Mouse (Mus musculus): ENCODE data around the gene Scarf1.

Gene Scarf1

DNA sequence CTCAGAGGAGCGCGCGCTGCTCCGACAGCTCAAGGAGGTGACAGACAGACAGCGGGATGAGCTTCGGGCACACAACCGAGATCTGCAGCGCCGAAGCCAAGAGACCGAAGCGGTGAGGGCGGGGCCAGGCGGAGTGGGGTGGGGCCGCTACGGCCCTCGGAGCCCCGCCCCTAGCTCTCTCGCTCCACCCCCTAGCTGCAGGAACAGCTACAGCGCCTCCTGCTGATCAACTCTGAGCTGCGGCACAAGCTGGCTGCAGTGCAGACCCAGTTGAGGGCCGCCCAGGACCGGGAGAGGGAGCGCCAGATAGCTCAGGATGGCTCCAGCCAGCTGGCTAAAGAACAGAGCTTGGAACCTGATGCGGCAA lies 2.7 kb upstream of the Scarf1 start:
- in situ Hi-C loops (cut with MboI, MseI): no loop called here

DNA sequence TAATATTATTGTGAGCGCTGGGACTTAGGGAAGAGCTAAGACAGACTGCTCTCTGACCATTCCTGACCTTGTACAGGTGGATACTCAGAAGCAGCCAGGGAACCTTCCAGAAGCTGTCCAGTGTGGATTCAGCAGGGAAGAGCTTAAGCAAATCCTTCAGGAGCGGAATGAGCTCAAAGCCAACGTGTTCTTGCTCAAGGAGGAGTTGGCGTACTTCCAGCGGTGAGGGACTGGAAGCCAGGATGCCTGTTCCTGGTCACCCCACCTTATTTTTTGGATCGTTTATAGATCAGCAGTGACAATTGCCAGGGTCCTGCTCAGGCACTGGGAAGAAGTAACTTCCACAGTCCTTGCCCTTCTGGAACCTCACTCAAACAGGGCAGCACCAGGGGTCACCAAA lies 2.1 kb upstream of the Scarf1 start:
- in situ Hi-C loops (cut with MboI, MseI): no loop called here

DNA sequence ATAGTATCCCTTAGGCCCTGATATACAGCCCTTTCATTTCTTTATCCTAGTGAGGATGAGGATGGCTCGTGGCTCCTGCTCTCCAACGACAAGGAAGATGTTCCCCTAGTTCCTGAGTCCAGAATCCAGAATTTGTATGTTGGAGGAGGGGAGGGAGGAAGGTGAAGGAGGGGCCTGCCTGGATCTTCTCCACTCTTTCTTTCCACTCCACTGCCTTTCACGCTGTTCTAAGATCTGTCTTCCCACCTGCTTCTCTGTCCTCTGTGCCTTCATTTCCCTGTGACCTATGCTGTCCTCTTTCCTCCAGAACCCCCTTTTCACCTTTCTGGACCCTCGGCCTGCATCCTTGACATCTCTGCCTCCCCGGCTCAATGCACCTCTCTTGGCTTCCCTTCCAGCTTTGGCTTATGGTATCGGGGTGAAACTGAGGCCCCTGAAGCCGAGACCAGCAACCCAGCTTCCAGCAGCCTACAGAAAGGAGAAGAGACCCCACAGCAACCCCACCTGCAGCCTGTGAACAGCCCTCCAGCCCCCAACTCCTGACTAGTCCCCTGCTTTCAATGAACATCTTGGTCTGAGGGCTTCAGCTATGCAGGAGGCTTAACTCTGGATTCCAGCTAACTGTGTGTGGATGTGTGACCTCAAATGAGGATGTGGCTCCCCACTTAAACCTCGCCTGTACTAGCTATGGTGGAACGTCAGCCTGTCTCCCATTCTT lies 880 bp upstream of the Scarf1 start:
- in situ Hi-C loops (cut with MboI, MseI): no loop called here

DNA sequence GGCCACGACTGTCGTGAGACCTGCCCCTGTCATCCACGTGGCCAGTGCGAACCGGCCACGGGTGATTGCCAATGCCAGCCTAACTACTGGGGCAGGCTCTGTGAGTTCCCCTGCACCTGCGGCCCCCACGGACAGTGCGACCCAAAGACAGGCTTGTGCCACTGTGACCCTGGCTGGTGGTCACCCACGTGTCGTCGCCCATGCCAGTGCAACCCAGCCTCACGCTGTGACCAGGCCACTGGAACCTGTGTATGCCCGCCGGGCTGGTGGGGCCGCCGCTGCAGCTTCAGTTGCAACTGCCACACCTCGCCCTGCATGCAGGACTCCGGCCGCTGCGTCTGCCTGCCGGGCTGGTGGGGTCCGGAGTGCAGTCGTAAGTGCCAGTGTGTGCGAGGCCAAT lies 1.8 kb downstream of the Scarf1 start:
- in situ Hi-C loops (cut with MboI, MseI): no loop called here

DNA sequence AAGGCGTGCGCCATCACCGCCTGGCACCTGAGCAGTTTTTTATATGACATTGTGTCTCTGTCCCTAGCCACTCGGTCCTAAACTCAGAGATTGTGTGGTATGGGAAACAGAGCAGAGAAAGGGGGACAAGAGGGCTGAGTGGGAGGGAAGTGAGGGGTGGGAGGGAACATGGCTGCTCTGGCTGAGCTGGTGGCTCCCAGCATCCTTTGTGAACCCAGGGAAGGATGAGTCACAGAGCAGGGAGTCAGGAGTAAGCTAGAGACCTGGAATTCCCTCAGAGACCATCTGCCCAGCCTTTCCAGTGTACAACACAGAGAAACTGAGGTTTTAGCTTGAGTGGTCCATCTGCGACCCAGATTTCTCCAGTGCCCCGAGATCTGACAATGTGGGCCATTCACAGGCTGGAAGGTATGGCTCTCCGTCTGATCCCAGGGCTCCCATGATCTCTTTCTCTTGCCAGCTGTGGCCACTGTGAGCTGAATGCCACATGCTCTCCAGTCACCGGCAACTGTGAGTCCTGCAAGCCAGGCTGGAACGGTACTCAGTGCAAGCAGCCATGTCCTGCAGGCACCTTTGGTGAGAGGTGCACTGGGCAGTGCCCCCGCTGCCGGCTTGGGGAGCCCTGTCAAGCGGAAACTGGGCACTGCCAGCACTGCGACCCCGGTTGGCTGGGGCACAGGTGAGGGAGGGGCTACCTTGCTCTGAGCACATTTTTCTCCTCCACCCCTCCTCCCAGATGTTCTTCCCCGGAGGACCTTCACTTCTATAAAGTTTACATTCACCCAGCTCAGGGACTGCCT lies 6.7 kb downstream of the Scarf1 start:
- in situ Hi-C loops (cut with MboI, MseI): no loop called here

DNA sequence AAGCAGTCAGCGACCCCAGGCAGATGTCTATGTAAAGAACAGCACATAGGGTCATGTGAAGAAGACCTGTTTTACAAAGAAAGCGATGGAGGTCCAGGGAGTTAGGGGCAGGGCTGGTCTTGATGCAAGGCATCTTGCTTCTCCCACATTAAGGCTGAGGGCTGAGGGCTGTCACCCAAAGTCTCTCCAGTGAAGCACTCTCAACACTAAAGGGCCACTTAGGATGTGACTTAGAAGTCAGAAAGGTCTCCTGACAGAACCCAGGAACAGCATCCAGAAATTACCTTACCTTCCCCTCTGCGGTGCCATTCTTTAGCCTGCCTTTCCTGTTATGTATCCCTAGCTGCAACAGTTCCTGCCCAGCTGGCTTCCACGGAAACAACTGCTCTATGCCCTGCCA lies 8.3 kb downstream of the Scarf1 start:
- in situ Hi-C loops (cut with MboI, MseI): no loop called here

DNA sequence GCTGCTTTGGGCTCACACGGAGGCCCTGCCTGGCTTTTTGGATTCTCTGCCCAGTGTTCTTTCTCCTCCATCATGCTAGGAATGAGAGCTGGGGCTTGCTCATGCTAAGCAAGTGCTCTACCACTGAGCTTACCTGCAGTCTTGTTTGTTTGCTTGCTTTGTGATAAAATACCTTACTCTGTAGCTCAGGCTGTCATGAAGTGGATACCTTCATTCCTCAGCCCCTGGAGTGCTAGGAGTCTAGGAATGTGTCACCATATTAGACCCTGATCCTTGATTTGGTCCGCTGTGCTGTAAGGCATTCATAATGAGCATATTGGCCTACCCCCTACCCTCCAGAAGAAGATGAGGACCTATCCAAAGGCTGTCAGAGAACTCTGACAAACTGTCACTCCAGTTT lies 9.5 kb downstream of the Scarf1 start:
- in situ Hi-C loops (cut with MboI, MseI): no loop called here

DNA sequence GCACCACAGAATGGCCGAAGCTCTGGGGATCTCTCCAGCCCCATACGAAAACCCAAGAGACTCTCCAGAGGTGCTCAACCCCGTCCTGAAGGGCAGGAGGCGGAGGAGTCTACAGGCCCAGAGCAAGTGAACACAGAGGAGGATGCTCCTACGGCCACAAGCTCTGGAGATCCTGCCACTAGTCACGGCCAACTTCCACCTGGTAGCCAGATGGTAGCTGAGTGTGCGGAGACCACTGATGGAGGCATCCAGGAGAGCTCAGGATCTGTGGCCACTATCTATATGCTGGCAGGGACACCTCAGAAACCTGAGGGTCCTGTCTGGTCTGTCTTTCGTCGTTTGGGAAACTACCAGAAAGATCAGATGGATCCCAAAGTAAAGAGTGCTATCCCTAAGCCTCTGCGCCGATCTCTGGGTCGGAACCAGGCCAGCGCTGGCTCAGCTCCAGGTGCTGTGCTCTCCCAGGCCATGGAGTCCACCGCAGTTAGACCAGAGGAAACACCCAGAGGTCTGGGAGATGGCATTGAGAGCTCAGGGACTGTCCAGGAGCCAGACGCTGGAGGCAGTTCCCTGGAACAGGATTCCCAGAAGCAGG lies 12.3 kb downstream of the Scarf1 start:
- in situ Hi-C loops (cut with MboI, MseI): loop anchor here in 1 of 2 experiments (5.0 kb wide), 1 partner anchor 47 kb away; no protein-coding TSS in a partner anchor

DNA sequence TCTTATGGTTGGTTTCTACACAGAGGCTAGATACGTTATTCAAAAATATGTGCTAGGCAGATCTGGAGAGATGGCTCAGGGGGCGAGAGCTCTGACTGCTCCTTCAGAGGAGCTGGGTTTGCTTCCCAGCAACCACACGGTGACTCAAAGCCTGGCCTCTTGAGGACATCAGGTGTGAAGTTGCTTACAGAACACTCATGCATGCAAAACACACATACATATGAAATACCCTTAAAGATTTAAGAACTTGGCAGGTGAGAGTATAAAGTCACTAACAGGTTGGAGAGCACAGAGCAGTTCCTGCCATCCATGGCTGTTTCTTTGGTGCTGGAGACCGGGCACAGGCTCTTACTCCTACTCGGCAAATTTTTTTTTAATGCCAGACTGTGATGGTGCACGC lies 13.6 kb downstream of the Scarf1 start:
- in situ Hi-C loops (cut with MboI, MseI): loop anchor here in 1 of 2 experiments (5.0 kb wide), 1 partner anchor 45 kb away; no protein-coding TSS in a partner anchor

DNA sequence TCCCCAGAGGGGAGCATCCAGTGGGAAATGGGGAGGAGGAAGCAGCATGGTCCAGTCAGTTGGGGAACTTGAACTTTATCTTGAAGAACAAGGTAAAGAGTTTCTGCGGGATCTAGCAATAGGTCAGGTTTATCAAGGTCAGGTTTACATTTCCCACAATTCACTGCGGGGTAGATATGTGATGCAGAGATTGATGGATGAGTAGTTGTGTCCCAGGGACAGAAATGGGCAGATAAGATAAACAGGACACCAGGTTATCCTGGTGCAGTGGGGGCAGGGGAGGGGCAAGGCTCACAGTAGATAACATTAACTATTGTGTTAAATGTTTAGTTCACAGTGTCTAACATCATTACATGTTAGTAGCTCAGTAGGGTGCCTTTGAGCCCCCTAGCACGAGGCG lies 16.4 kb downstream of the Scarf1 start:
- in situ Hi-C loops (cut with MboI, MseI): loop anchor here (5.0 kb wide), 1 partner anchor 43 kb away; no protein-coding TSS in a partner anchor

DNA sequence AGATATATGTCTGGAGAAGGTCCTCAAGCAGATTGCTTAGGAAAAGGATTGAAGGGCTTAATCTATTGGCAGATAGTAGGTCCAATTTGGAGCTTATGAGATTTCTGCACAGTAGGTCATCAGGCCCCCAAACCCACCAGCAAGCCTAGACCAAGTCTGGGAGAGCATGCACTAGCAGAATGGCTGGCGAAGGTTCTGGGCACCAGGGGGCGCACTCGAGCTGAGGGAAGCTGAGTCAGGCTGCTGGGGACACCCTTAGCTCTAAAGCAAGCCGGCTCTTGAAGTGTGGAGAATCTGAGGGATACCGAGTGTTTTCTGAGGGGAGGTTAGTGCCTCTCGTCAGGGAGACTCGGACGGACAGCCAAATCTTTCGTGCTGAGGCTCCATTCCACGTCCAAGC lies 17.0 kb downstream of the Scarf1 start:
- in situ Hi-C loops (cut with MboI, MseI): loop anchor here in 1 of 2 experiments (5.0 kb wide), 1 partner anchor 42 kb away; no protein-coding TSS in a partner anchor

DNA sequence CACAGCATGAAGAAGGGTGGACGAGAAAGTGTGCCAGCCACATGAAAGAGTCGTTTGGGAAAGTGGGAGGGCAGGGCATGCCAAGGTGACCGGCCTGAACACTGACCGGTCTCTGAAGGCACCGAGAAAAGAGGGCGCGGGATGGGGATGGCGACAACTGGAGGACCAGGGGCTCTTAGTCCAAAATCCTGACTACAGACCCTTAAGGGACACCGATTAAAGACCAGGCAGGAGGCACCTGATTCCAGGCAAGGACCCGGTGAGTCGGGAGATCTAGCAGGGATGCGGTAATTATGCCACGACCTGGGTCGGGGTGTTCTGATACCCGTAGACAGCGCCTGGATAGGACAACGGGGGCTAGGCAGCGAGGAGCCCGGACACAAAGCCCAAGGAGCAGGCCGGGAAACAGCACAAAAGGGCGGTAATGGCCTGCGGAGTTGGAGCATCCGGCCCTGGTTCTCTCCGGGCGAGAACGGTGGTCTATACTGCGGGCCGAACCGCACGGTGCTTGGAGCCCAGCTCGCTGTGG lies 17.6 kb downstream of the Scarf1 start:
- in situ Hi-C loops (cut with MboI, MseI): loop anchor here in 1 of 2 experiments (5.0 kb wide), 1 partner anchor 41 kb away; no protein-coding TSS in a partner anchor

DNA sequence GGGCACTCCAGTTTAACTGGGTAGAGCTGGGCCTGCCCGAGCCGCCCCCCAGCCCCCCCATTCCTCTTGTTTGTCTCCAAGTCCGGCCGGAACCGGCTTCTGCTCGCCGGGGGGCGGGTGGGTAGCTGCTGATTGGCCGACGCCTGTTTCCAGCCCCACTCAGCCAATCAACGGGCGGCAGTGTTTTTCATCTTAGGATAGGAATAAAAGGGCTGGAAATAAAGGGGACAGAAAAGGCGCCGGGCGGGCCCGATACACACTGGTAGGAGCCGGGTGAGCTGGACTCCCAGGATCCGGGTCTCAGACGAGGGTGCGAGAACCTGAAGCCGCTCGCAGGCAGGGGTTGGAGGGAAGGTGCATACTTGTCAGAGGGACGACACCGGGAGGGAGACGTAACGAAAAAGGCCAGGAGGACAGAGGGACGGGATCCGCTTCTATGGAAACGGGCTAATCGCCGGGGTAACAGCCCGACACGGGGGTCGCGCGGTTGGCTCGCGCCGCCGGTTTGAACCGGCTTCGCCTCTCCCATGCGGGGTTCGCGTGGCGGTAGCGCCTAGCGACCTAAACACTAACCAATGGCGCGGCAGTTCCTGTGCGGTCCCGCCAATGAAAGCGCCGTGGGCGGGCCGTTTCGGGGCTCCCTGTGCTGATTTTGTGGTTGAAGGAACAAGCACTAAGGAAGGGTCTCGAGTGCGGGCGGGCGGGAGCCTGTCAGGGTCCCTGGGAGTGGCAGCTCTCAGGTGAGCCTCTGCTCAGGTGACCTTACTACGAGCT lies 18.3 kb downstream of the Scarf1 start, which contains the start of gene Slc43a2:
Slc43a2 (plus strand) TSS at position 226 of the 774 bp plus-strand sequence.
- in situ Hi-C loops (cut with MboI, MseI): loop anchor here in 1 of 2 experiments (5.0 kb wide), 1 partner anchor 41 kb away; no protein-coding TSS in a partner anchor

DNA sequence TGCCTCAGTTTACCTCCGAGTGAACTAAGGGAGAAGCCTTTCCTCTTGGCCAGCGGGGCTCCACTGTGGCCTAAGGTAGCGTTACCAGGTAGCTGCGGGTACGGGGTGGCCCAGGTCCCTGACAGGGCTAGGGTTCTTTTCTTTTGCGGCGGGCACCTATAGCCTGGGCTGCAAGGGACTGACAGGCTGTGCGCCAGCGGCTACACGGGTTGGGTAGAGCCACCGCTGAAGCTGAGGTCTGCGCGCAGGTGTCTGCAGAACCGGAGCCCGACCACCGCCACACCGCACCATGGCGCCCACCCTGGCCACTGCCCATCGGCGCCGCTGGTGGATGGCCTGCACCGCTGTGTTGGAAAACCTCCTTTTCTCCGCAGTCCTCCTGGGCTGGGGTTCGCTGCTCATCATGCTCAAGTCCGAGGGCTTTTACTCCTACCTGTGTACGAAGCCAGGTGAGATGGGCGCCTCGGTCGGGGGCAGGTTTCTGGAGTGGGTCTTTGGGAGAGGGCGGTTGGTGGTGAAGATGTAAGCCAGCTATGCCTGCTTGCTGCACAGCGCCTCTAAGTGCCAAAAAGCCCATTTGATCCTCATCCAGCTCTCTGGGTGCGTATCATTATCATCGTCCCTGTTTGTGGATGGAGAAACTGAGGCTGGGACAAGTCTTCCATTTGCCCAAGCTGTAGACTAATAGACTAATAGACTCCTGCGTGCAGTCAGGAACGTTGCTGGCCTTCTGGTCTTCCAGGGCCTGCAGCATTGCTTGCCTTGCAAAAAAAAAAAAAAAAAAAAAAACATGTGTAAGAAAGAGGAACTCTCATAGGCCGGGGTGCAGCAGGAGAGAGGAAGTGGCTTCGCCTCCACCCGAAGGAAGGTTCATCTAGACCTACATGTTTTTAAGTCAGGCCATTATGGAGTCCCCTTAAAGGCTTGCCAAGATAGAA lies 19.3 kb downstream of the Scarf1 start:
- in situ Hi-C loops (cut with MboI, MseI): loop anchor here in 1 of 2 experiments (5.0 kb wide), 1 partner anchor 40 kb away; no protein-coding TSS in a partner anchor

DNA sequence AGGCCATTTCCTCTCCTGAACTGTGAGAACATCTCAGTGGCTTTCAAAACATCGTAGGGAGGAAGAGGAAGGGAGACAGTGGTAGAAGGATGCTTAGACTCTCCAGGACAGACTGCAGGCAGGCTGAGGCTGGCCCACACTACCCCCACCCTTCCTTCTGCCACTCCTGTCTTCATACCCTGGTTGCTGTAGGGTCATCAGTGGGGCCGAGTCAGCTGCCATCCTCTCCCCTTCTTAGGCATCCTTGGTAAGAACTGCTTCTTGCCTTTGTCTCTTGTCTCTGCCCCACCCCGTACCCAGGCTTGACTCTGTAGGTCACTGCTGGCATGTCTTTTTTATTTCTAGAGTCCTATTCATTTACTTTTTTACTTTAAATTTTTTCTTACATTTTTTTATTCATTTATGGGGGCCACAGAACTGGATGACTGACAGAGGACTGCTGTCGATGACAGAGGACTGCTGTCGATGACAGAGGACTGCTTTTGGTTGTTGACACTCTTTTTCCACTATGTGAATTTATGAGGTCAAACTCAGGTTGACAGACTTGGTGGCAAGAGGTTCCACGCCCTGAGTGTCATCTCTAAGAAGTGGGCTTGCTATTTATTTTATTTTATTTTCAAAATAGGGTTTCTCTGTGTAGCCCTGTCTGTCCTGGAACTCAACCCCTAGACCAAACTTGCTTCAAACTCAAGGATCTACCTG lies 20.1 kb downstream of the Scarf1 start:
- in situ Hi-C loops (cut with MboI, MseI): loop anchor here in 1 of 2 experiments (5.0 kb wide), 1 partner anchor 39 kb away; no protein-coding TSS in a partner anchor

DNA sequence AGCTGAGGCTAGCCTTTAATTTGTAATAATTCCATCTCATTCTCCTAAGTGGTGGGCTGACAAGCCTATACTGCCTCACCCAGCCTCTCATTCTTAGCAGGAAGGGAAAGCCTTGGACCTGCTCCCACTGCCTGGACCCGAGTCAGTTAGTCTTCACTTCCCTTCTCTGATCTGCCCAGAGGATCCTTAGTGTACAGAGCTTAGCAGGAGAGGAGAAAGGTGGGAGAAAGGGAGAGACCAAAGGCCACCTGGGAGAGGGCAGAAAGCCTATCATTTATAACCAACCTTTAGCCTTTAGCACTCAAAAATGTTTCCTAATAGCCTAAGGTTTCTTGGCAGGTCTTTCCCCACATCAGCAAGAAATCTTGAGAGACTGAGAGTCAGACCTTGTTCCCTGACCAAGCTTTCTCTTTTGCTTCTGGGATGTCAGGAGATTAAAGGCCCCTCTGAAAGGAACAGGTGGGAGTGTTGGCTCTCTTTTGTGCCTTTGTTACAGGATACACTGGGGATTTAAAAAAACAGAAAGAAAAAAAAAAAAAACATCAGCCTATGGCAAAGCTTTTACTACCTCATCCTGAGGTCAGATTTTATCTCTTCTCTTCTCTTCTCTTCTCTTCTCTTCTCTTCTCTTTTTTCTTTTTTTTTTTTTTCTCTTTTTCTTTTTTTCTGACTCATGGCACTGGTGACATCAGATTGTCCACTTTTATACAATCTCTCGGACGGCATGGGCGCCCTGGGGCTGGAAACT lies 21.1 kb downstream of the Scarf1 start:
- in situ Hi-C loops (cut with MboI, MseI): loop anchor here in 1 of 2 experiments (5.0 kb wide), 1 partner anchor 38 kb away; no protein-coding TSS in a partner anchor

DNA sequence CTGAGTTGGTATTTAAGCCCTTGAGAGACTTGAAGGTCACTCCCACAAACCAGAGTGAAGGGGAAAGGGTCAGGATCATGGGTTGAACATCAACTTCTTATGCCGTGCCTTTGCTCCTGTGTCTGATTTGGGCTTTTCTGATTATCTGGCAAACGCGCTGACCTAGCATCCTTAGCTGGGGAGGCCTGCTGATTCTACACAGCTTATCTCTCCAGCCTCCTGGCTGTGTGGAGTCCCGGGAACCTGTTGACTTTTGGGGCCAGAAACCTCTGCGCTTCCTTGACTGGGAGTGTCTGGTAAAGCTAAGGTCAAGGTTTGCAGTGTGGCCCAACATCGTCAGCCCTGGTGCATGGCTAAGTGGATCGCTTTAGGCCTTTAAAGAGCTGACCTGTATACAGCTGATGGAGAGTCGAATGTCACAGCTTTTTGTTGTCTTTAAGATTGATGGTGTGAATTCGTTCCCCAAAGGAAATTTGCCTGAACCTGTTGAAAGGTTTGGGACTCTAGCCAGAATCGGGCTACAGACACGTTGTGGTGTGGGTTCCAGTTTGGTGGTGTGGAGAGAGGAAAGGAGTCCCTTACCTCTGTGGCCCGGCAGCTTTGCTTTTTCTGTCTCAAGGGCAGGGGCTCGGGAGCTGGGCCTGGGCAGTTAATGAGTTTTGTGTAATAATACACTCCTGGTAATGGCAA lies 21.9 kb downstream of the Scarf1 start:
- in situ Hi-C loops (cut with MboI, MseI): no loop called here

Measured in T-helper 17 cell (primary cell).